Comparison of ENCODE assay signal across 8 mouse cellular contexts in genomic region chr9:103494346-103495020, GRCm38 (mm10). TPM values are rescaled to one million over a fixed set of nuclear protein-coding genes. Genes with fewer than 3 reads are reported as not detected.
DNase-seq lines count a peak whose midpoint lies in the region; ATAC-seq lines count a peak whose summit lies in the region.

No protein-coding gene starts in this region.

- H3K9me3 ChIP-seq in embryonic facial prominence, embryonic 13.5 days = no peaks in the 10 kb centered on the region

- no peak overlapping the region for H3K27ac ChIP-seq in embryonic facial prominence, embryonic 13.5 days

- no peaks in the 10 kb centered on the region for H3K36me3 ChIP-seq in embryonic facial prominence, embryonic 13.5 days

- H3K4me2 ChIP-seq in embryonic facial prominence, embryonic 13.5 days = no peak overlapping the region

- ATAC-seq in embryonic facial prominence, embryonic 13.5 days (ENCODE audit: insufficient number of reproducible peaks, insufficient read depth, low FRiP score, low TSS enrichment, low read depth) = peak; percentile 64; the same call in 1 of the 2 replicates

- intact Hi-C loops in left cerebral cortex, postnatal 25 days (cut with DNase I) = loop anchor here (2.0 to 5.0 kb wide), 3 partner anchors 108 to 264 kb away; no protein-coding TSS in a partner anchor

- H3K4me3 ChIP-seq in embryonic facial prominence, embryonic 13.5 days = no peak overlapping the region

- 35% methylated on average over 7 of the region's 7 CpGs for WGBS in embryonic facial prominence, embryonic 13.5 days

- peak; percentile 83 to 86 for DNase-seq in adrenal gland, postnatal 36 days
- DNase-seq in heart, adult 18-20 months = peak; percentile 82 to 87
- peak; percentile 81 for DNase-seq in kidney, adult 18-20 months
- DNase-seq in left cerebral cortex, postnatal 25 days (ENCODE audit: low spot score in 2 of 2) = peak; percentile 78 to 87
- DNase-seq in mesoderm, embryonic 11.5 days (ENCODE audit: low read depth, low spot score) = peak; percentile 72
- peak; percentile 76 for DNase-seq in right cerebral cortex, postnatal 4 days
- no peak for DNase-seq in T-cell, adult 2 months (ENCODE audit: low spot score)

- H3K4me1 ChIP-seq in embryonic facial prominence, embryonic 13.5 days = peaks cover 10% of the 10 kb centered on the region

- no peak overlapping the region for H3K9ac ChIP-seq in embryonic facial prominence, embryonic 13.5 days

- H3K27me3 ChIP-seq in embryonic facial prominence, embryonic 13.5 days = no peaks in the 10 kb centered on the region

RNA-seq across cellular contexts. Expression of gene Bfsp2, which starts 14.3 kb away (rescaled TPM):
- not detected for total RNA-seq in adrenal gland, postnatal 36 days (2021)
- 2.6 and 5.1 TPM in 2 replicates for polyA plus RNA-seq in embryonic facial prominence, embryonic 13.5 days (2015; fragmentation: Nextera tagmentation; extraction: Ambion mirVana)
- 1 to 10 TPM in 1 of 2 experiments, under 1 TPM in 1; 0.84 to 1.2 TPM for total RNA-seq in heart, adult 18-20 months (2021)
- total RNA-seq in left cerebral cortex, postnatal 25 days (2021) = 1 to 10 TPM; 4.3 to 5.5 TPM
